Comparison of ENCODE assay signal across 21 mouse cellular contexts in the genomic region with DNA sequence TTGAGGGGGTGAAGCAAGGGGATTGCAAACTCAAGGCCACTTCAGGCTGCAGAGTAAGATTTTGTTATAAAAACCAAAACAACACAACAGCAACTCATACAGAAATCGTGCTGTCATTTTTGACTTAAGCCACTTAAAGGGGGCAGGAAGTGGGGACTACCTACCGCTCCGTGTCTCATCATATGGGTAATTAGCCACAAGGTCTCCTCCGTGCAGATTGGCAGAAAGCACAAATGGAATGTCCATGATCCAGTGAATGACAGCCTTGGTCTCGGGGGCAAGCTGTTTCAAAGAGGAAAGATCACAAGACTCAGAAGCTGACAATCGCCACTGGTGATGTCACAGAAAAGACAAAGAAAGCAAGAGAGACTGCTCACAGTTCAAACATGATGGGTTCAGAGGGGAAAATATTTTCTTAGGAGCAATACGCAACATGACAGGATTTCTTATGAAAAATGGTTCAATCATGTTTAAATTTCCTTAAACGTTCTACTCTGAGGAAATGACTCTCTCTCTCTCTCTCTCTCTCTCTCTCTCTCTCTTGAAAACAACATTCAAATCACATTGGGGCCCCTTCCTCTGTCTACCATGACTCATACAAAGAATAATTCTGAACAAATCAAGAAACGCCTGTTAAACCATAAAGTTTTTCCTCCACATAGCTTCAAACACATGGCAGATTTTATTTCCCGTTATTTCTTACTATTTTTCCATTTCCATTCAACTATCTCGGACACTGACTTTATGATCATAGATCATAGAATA.
DNase-seq lines count a peak whose midpoint lies in the region; ATAC-seq lines count a peak whose summit lies in the region.
"Had no signal": no experiment of that assay in that cellular context is flagged by ENCODE, and none has a peak within 500 bp of the region (broad histone marks: within the 10 kb centered on the region; RNA-seq: fewer than 3 reads in every experiment).

No protein-coding gene starts in this region.

- DNase-seq in heart, adult 11 months = peak; percentile 53
- no peak for DNase-seq in heart, postnatal 25 days (ENCODE audit: low spot score)
- DNase-seq in CD4-positive, CD25-positive, alpha-beta regulatory T cell, adult 2 months (ENCODE audit: low read depth, low spot score) = peak; percentile 10
- DNase-seq in layer of hippocampus, adult 9-11 months = no peak
- no peak for DNase-seq in thymus, postnatal 4 days
- DNase-seq in layer of hippocampus, postnatal 14 days (ENCODE audit: low spot score in 2 of 2) = no peak
- DNase-seq: adrenal gland, postnatal 10 days; adrenal gland, postnatal 36 days; B cell, adult 2 months; cerebellum, adult 11 months; cerebellum, adult 2 months; cerebellum, postnatal 10 days; cerebellum, postnatal 36 days; embryo, embryonic 11 days; gastrocnemius, postnatal 25 days; heart, adult 2 months; heart, postnatal 14 days had no signal

- peak; percentile 62 for ATAC-seq in activated CD4-positive, CD25-positive, alpha-beta regulatory T cell, adult 4 months
- peak; percentile 62 for ATAC-seq in inflammation-experienced regulatory T-cells, adult 6 months
- ATAC-seq: forebrain, embryonic 15.5 days; intestine, embryonic 16.5 days had no signal

- intact Hi-C loops in heart, postnatal 25 days (cut with DNase I) = no loop called here

Comparison
In these comparisons a context has a peak if more than half of its experiments do, and no peak if none do; other contexts are left out.
1. DNase-seq: peak in heart, adult 11 months (single experiment) and CD4-positive, CD25-positive, alpha-beta regulatory T cell, adult 2 months (single experiment); none in heart, postnatal 25 days (single experiment), layer of hippocampus, adult 9-11 months (single experiment), thymus, postnatal 4 days (single experiment) and layer of hippocampus, postnatal 14 days (0 of 2).